Mouse (Mus musculus): ENCODE measurements at regions not wholly inside any gene's neighbourhood (a gene's known extent, or its start where the extent isn't known, plus 50 kb on each side); places are given as distances from the start of the nearest gene placed in this dataset.

DNA sequence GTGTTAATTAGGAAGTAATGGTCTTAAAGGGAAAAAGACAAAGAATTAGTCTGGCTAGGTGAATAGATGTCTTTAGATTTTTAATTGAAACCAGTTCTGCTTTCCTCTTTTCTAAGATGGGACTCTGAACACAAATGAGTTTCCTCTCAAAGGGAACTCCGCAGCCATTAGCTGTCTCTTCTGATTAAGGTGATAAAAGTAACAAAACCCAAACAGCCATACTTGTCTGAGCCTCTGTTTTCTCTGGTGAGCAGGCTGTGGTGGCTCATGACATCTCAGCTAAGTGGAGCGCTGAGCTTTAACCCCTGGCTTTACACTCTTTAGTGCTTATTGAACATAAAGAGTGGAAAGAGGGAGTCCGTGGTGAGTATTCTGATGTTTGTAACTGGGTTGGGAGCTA, 565.7 kb downstream of the Rnf144b start:
- Histone ChIP-seq H3K36me3 (ENCODE audit: insufficient read depth) (no peaks in the 10 kb centered on the region), H3K4me3 (ENCODE audit: low read depth, low read length) (no peak overlapping the region), H3K4me1 (ENCODE audit: insufficient read depth) (no peaks in the 10 kb centered on the region), H3K27me3 (ENCODE audit: insufficient read depth, low read length) (no peaks in the 10 kb centered on the region), H3K27ac (ENCODE audit: low read depth, low read length) (no peak overlapping the region), H3K9ac (no peak overlapping the region), H3K4me2 (ENCODE audit: low read depth) (no peak overlapping the region), H3K9me3 (ENCODE audit: low read length) (no peaks in the 10 kb centered on the region)
- ATAC-seq (no peak), DNase-seq (no peak)
- 54% methylated on average over 3 of the region's 3 CpGs for WGBS
- no peak for TF ChIP-seq CTCF (IDR thresholded peaks at IDR 0.05; ENCODE audit: low read depth)

- H3K4me1 ChIP-seq (ENCODE audit: insufficient read depth) = no peaks in the 10 kb centered on the region
- H3K9ac ChIP-seq = no peak overlapping the region
- no peak for TF ChIP-seq CTCF (IDR thresholded peaks at IDR 0.05; ENCODE audit: low read depth)
- no peaks in the 10 kb centered on the region for H3K27me3 ChIP-seq (ENCODE audit: insufficient read depth, low read length)
- ATAC-seq (no peak), DNase-seq (no peak)
- H3K4me3 ChIP-seq (ENCODE audit: low read depth, low read length) = no peak overlapping the region
- no peak overlapping the region for H3K27ac ChIP-seq (ENCODE audit: low read depth, low read length)
- WGBS = 93% methylated on average over 14 of the region's 14 CpGs
- no peaks in the 10 kb centered on the region for H3K36me3 ChIP-seq (ENCODE audit: insufficient read depth)
- no peaks in the 10 kb centered on the region for H3K9me3 ChIP-seq (ENCODE audit: low read length)
- H3K4me2 ChIP-seq (ENCODE audit: low read depth) = no peak overlapping the region
Observed at GRCm38 (mm10) chr13:47693815-47694214, 567.2 kb upstream of the Id4 start.

DNA sequence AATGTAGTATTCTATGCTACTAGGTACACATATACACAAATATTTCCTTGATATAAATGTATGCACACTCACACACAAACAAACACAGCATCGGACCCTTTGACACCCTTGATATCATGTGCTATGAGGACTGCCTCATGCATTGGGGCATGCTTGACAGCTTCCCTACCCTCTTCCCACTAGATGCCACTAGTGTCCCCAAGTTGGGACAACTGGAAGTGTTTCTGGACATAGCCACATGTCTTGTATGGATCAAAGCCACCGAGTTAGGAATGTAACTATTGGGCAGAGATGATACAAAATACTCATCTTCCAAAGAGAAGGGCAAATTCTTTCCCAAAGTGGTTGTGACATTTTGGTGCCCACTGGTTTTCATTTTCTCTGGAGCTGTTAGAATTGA, 565.2 kb upstream of the Id4 start:
- H3K36me3 ChIP-seq (ENCODE audit: insufficient read depth) = no peaks in the 10 kb centered on the region
- no peaks in the 10 kb centered on the region for H3K27me3 ChIP-seq (ENCODE audit: insufficient read depth, low read length)
- TF ChIP-seq CTCF (IDR thresholded peaks at IDR 0.05; ENCODE audit: low read depth) = no peak
- ATAC-seq (no peak), DNase-seq (no peak)
- no peak overlapping the region for H3K4me2 ChIP-seq (ENCODE audit: low read depth)
- H3K9ac ChIP-seq = no peak overlapping the region
- H3K4me3 ChIP-seq (ENCODE audit: low read depth, low read length) = no peak overlapping the region
- no peaks in the 10 kb centered on the region for H3K4me1 ChIP-seq (ENCODE audit: insufficient read depth)
- H3K9me3 ChIP-seq (ENCODE audit: low read length) = no peaks in the 10 kb centered on the region
- WGBS = 82% methylated on average over 2 of the region's 2 CpGs
- no peak overlapping the region for H3K27ac ChIP-seq (ENCODE audit: low read depth, low read length)

- Histone ChIP-seq H3K27ac (ENCODE audit: low read depth, low read length) (no peak overlapping the region), H3K4me3 (ENCODE audit: low read depth, low read length) (no peak overlapping the region), H3K4me1 (ENCODE audit: insufficient read depth) (no peaks in the 10 kb centered on the region), H3K4me2 (ENCODE audit: low read depth) (no peak overlapping the region), H3K36me3 (ENCODE audit: insufficient read depth) (no peaks in the 10 kb centered on the region), H3K9ac (no peak overlapping the region), H3K9me3 (ENCODE audit: low read length) (no peaks in the 10 kb centered on the region), H3K27me3 (ENCODE audit: insufficient read depth, low read length) (no peaks in the 10 kb centered on the region)
- WGBS = 67% methylated on average over 3 of the region's 3 CpGs
- no peak for ATAC-seq
- TF ChIP-seq CTCF (IDR thresholded peaks at IDR 0.05; ENCODE audit: low read depth) = no peak
- no peak for DNase-seq
Observed at GRCm38 (mm10) chr13:47700556-47700955, 560.5 kb upstream of the Id4 start.

DNA sequence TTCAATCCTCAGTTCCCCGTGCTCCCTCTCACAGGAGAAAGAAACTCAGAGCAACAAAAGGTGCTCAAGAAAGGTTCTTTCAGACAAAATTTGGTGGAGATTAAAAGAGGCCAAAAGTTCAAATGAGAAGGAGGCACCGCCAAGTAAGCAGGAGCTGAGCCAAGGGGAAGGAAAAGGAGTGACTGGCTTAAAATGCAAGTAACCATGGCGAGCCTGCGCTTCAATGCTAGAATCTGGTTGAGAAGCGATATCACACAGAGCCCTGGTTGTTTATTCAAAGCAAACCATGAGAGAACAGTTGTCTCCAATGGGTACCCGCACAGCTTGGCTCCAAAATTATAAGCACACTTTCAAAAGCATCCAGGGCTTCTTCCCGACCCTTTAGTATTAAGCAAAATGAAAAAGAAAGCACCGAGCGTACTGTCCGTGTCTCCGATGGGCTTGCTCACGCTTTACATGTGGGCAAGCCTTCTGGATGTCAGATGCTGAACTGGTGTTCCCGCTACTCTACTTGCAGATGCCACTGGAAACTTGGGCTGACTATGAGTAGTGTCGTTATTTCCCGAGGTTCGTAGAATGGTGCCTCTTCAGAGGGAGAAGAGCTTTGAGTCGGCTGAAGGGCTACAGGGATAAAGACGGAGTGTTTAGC, 552.9 kb upstream of the Id4 start:
- H3K27me3 ChIP-seq (ENCODE audit: insufficient read depth, low read length) = no peaks in the 10 kb centered on the region
- no peak overlapping the region for H3K27ac ChIP-seq (ENCODE audit: low read depth, low read length)
- TF ChIP-seq CTCF (IDR thresholded peaks at IDR 0.05; ENCODE audit: low read depth) = no peak
- WGBS = 31% methylated on average over 18 of the region's 18 CpGs
- H3K4me3 ChIP-seq (ENCODE audit: low read depth, low read length) = no peak overlapping the region
- no peak overlapping the region for H3K4me2 ChIP-seq (ENCODE audit: low read depth)
- no peaks in the 10 kb centered on the region for H3K4me1 ChIP-seq (ENCODE audit: insufficient read depth)
- DNase-seq (peak; percentile 72), ATAC-seq (peak; percentile 92)
- no peaks in the 10 kb centered on the region for H3K9me3 ChIP-seq (ENCODE audit: low read length)
- no peak overlapping the region for H3K9ac ChIP-seq
- H3K36me3 ChIP-seq (ENCODE audit: insufficient read depth) = no peaks in the 10 kb centered on the region

- no peaks in the 10 kb centered on the region for H3K36me3 ChIP-seq (ENCODE audit: insufficient read depth)
- H3K9ac ChIP-seq = no peak overlapping the region
- H3K4me3 ChIP-seq (ENCODE audit: low read depth, low read length) = no peak overlapping the region
- DNase-seq = peak; percentile 35
- 71% methylated on average over 3 of the region's 3 CpGs for WGBS
- ATAC-seq = peak; percentile 55
- no peak for TF ChIP-seq CTCF (IDR thresholded peaks at IDR 0.05; ENCODE audit: low read depth)
- no peak overlapping the region for H3K4me2 ChIP-seq (ENCODE audit: low read depth)
- H3K27me3 ChIP-seq (ENCODE audit: insufficient read depth, low read length) = no peaks in the 10 kb centered on the region
- no peak overlapping the region for H3K27ac ChIP-seq (ENCODE audit: low read depth, low read length)
- no peaks in the 10 kb centered on the region for H3K4me1 ChIP-seq (ENCODE audit: insufficient read depth)
- no peaks in the 10 kb centered on the region for H3K9me3 ChIP-seq (ENCODE audit: low read length)
Observed at GRCm38 (mm10) chr13:47709323-47709722, 551.7 kb upstream of the Id4 start.

- Histone ChIP-seq H3K9me3 (ENCODE audit: low read length) (no peaks in the 10 kb centered on the region), H3K4me3 (ENCODE audit: low read depth, low read length) (no peak overlapping the region), H3K9ac (no peak overlapping the region), H3K27ac (ENCODE audit: low read depth, low read length) (no peak overlapping the region), H3K4me2 (ENCODE audit: low read depth) (no peak overlapping the region), H3K36me3 (ENCODE audit: insufficient read depth) (no peaks in the 10 kb centered on the region), H3K4me1 (ENCODE audit: insufficient read depth) (no peaks in the 10 kb centered on the region), H3K27me3 (ENCODE audit: insufficient read depth, low read length) (no peaks in the 10 kb centered on the region)
- DNase-seq (no peak), ATAC-seq (no peak)
- 92% methylated on average over 4 of the region's 4 CpGs for WGBS
- TF ChIP-seq CTCF (IDR thresholded peaks at IDR 0.05; ENCODE audit: low read depth) = no peak
Observed at GRCm38 (mm10) chr13:47712507-47712906, 548.5 kb upstream of the Id4 start.

Measured in forebrain, postnatal 0 days (tissue).